Mouse (Mus musculus) naive thymus-derived CD4-positive, alpha-beta T cell, adult 2 months (primary cell): ENCODE results near the gene Olfr126.

Source experiments
- DNase-seq: peaks from one replicate; pipeline ENCODE4 v3.0.0-alpha.2; 2011; ENCODE audit warnings: low read depth

The Olfr126 gene

GRCm38 (mm10) chr17:37847183-37847582 lies at the start of gene Olfr126:
TSS of gene Olfr126 (plus strand) at chr17:37847483.
- DNase-seq, result no peak

GRCm38 (mm10) chr17:37799588-37799987 lies 47.7 kb upstream of the Olfr126 start, which contains the start of gene Olfr124:
TSS of gene Olfr124 (plus strand) at chr17:37799888.
- DNase-seq, result no peak

GRCm38 (mm10) chr17:37832649-37833048 lies 14.6 kb upstream of the Olfr126 start, which contains the start of gene Olfr125:
TSS of gene Olfr125 (plus strand) at chr17:37832949.
- no peak for DNase-seq

- DNase-seq, result no peak
These were observed 16.6 kb downstream of the Olfr126 start for GRCm38 (mm10) chr17:37863901-37864300.

GRCm38 (mm10) chr17:37869676-37870205 lies 22.5 kb downstream of the Olfr126 start:
- no peak for DNase-seq

- no peak for DNase-seq
These were observed 26.5 kb downstream of the Olfr126 start for GRCm38 (mm10) chr17:37873830-37874229.

GRCm38 (mm10) chr17:37900137-37900536 lies 52.9 kb downstream of the Olfr126 start, which contains the start of gene Olfr127:
TSS of gene Olfr127 (plus strand) at chr17:37900437.
- no peak for DNase-seq
